Mouse (Mus musculus) central nervous system, embryonic 11.5 days (tissue): Measurements from ENCODE around the gene Bhmt2. TPM values are rescaled to one million over a fixed set of nuclear protein-coding genes. Genes with fewer than 3 reads are reported as not detected.

Source experiments
- polyA plus RNA-seq: library from polyadenylated mRNA; depleted of rRNA; stranded (reverse); fragments of >200 nt; gene quantifications from 2 replicates; pipeline ENCODE4 v1.2.3, GENCODE M21; 2012; rRNA removed

Bhmt2 gene
- 0.41 and 0.60 TPM in 2 replicates for polyA plus RNA-seq

DNA sequence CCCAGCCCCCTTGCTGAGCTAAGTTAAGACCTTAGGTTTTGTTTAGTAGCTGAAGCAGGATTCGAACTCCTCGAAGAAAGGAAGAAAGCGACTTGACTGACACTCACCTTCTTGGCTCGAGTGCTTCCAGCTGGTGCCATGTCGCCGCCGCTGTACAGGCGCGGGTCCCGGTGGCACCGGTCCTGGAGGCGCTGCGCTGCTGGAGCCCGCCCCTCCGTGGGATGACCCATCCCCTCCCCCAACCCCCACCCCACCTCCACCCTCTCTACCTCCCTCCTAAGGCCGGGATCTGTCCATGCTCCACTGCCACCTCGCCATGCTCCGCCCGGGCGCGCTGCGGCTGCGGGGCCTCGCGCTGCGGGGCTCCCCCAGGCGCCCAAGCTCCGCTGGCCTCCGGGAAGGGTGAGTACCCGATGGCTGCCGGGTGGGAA is at the start of gene Bhmt2, which contains the start of gene Dmgdh:
Gene Bhmt2 (minus strand): TSS at position 172 of the 431 bp plus-strand sequence.
Gene Dmgdh (plus strand): TSS at position 303 of the 431 bp plus-strand sequence.

DNA sequence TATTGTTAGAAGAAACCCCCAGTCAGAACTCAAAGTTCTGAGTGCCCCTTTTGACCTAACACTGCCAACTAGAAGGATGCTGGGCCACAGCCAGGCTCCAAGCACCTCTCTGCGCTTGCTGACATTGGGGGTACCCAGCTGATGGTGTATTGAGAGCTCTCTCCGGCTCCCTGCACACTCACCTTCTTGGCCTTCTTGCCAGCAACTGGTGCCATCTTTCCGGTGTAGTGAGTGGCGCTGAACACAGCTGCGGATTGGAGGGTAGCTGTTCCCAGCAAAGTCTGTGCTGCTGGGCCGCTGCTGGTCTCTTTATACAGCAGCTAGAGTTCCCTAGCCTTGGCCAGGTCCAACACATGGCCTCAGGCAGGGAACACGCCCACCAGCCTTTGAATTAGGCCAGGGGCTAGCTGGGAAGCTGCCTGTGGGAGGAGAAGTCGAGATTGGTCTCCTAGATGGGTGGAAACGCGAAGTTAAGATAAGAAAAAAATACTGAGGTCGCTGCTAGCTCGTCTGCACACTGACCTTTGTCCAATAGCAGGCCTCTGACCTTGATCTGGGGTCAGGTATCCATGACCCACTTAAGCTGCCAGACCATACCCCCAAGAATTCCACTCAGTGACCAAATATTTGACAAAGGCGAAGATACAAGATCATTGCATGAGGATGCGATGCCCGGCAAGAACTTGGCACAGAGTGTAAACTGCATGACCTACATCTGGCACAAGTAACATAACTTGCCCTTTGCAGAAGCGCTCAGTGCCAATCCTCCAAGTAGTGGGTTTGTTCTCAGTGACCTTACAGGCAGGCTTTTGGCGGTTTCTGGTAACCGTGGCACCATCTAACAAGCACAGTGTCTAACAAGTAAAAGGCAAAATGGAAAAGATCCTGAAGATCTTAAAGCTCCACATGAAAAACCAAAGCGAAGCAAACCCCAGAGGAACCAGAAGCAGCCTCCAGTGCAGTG is 36.5 kb downstream of the Bhmt2 start, which contains the start of gene Bhmt:
Gene Bhmt (minus strand): TSS at position 680 of the 964 bp plus-strand sequence.

Other genes starting within 250 kb of the Bhmt2 start
- 6.4 and 8.9 TPM in 2 replicates for gene Jmy, start 174.5 kb downstream of the Bhmt2 start, polyA plus RNA-seq
- gene Bhmt, start 36.3 kb downstream of the Bhmt2 start, polyA plus RNA-seq = 0.51 and 1.7 TPM in 2 replicates
- gene Dmgdh, start 131 bp upstream of the Bhmt2 start, polyA plus RNA-seq = 0.29 and 0.56 TPM in 2 replicates
- gene Arsb, start 97.3 kb upstream of the Bhmt2 start, polyA plus RNA-seq = 7.8 and 14.6 TPM in 2 replicates